Mouse (Mus musculus): Measurements from ENCODE around the gene Rbbp8nl. TPM values are rescaled to one million over a fixed set of nuclear protein-coding genes. Genes with fewer than 3 reads are reported as not detected.

Gene Rbbp8nl
- 3.7 and 5.9 TPM in 2 replicates for polyA plus RNA-seq (2015; fragmentation: Nextera tagmentation; extraction: Ambion mirVana)

GRCm38 (mm10) chr2:180289440-180290108 lies at the start of gene Rbbp8nl:
Gene Rbbp8nl, minus strand, starts transcription at chr2:180289879.
- H3K4me3 ChIP-seq (replicated peaks; ENCODE audit: low read length), result peak within 1 kb of the TSS; percentile 39
- H3K27ac ChIP-seq (ENCODE audit: low read length), result peak within 1 kb of the TSS; percentile 90
- H3K36me3 ChIP-seq (ENCODE audit: control insufficient read depth, insufficient read depth, low read length), result no peaks in the 10 kb centered on the region
- H3K4me1 ChIP-seq (ENCODE audit: control insufficient read depth, insufficient read depth, low read length), result peaks cover 21% of the 10 kb centered on the region
- H3K9me3 ChIP-seq (replicated peaks; ENCODE audit: control insufficient read depth, low read length), result no peaks in the 10 kb centered on the region
- H3K4me2 ChIP-seq (ENCODE audit: low read depth, low read length), result peak within 1 kb of the TSS; percentile 44
- WGBS, result 35% methylated on average over 16 of the region's 16 CpGs
- H3K9ac ChIP-seq (ENCODE audit: low read length), result peak within 1 kb of the TSS; percentile 63
- H3K27me3 ChIP-seq (ENCODE audit: control insufficient read depth, insufficient read depth, low read length), result no peaks in the 10 kb centered on the region
- ATAC-seq (ENCODE audit: insufficient read depth, low FRiP score), result peak; percentile 85

GRCm38 (mm10) chr2:180334551-180334986 lies 44.9 kb upstream of the Rbbp8nl start, which contains the start of gene Gata5:
Gene Gata5, minus strand, starts transcription at chr2:180334699.
- H3K9ac ChIP-seq (ENCODE audit: low read length), result peak within 1 kb of the TSS; percentile 74
- peak within 1 kb of the TSS; percentile 63 for H3K4me2 ChIP-seq (ENCODE audit: low read depth, low read length)
- H3K27ac ChIP-seq (ENCODE audit: low read length), result peak within 1 kb of the TSS; percentile 70
- ATAC-seq (ENCODE audit: insufficient read depth, low FRiP score), result peak; percentile 86
- H3K4me3 ChIP-seq (replicated peaks; ENCODE audit: low read length), result peak within 1 kb of the TSS; percentile 49
- peaks cover 7% of the 10 kb centered on the region; the same call in 1 of the 2 replicates for H3K4me1 ChIP-seq (ENCODE audit: control insufficient read depth, insufficient read depth, low read length)
- H3K9me3 ChIP-seq (replicated peaks; ENCODE audit: control insufficient read depth, low read length), result no peaks in the 10 kb centered on the region
- under 1% methylated on average over 33 of the region's 33 CpGs for WGBS
- H3K27me3 ChIP-seq (ENCODE audit: control insufficient read depth, insufficient read depth, low read length), result peaks cover 38% of the 10 kb centered on the region
- H3K36me3 ChIP-seq (ENCODE audit: control insufficient read depth, insufficient read depth, low read length), result no peaks in the 10 kb centered on the region

GRCm38 (mm10) chr2:180333778-180334550 lies 44.3 kb upstream of the Rbbp8nl start:
- ATAC-seq (ENCODE audit: insufficient read depth, low FRiP score), result peak; percentile 12; the same call in 1 of the 2 replicates
- 1% methylated on average over 69 of the region's 69 CpGs for WGBS
- Histone ChIP-seq H3K4me1 (ENCODE audit: control insufficient read depth, insufficient read depth, low read length) (peaks cover 7% of the 10 kb centered on the region; the same call in 1 of the 2 replicates), H3K9me3 (replicated peaks; ENCODE audit: control insufficient read depth, low read length) (no peaks in the 10 kb centered on the region), H3K9ac (ENCODE audit: low read length) (peak overlapping the region; percentile 74), H3K36me3 (ENCODE audit: control insufficient read depth, insufficient read depth, low read length) (no peaks in the 10 kb centered on the region), H3K4me3 (replicated peaks; ENCODE audit: low read length) (peak overlapping the region; percentile 49), H3K27me3 (ENCODE audit: control insufficient read depth, insufficient read depth, low read length) (peaks cover 38% of the 10 kb centered on the region), H3K4me2 (ENCODE audit: low read depth, low read length) (peak overlapping the region; percentile 63), H3K27ac (ENCODE audit: low read length) (peak overlapping the region; percentile 70)

- no peak overlapping the region for H3K4me2 ChIP-seq (ENCODE audit: low read depth, low read length)
These were observed 39.8 kb upstream of the Rbbp8nl start for GRCm38 (mm10) chr2:180329466-180329865.

GRCm38 (mm10) chr2:180322674-180323355 lies 33.1 kb upstream of the Rbbp8nl start:
- Histone ChIP-seq H3K4me1 (ENCODE audit: control insufficient read depth, insufficient read depth, low read length) (peaks cover 10% of the 10 kb centered on the region), H3K27me3 (ENCODE audit: control insufficient read depth, insufficient read depth, low read length) (no peaks in the 10 kb centered on the region), H3K36me3 (ENCODE audit: control insufficient read depth, insufficient read depth, low read length) (no peaks in the 10 kb centered on the region), H3K4me2 (ENCODE audit: low read depth, low read length) (peak overlapping the region; percentile 25; the same call in 1 of the 2 replicates), H3K27ac (ENCODE audit: low read length) (0 out of 2 replicates have a peak overlapping the region, but pooled peaks have one; percentile 8), H3K4me3 (replicated peaks; ENCODE audit: low read length) (no peak overlapping the region), H3K9ac (ENCODE audit: low read length) (0 out of 2 replicates have a peak overlapping the region, but pooled peaks have one; percentile 16), H3K9me3 (replicated peaks; ENCODE audit: control insufficient read depth, low read length) (no peaks in the 10 kb centered on the region)
- WGBS, result 17% methylated on average over 14 of the region's 14 CpGs
- ATAC-seq (ENCODE audit: insufficient read depth, low FRiP score), result peak; percentile 74; the same call in 1 of the 2 replicates

More at GRCm38 (mm10) chr2:180329466-180329865, 39.8 kb upstream of the Rbbp8nl start:
- Histone ChIP-seq H3K27me3 (ENCODE audit: control insufficient read depth, insufficient read depth, low read length) (peaks cover 21% of the 10 kb centered on the region), H3K36me3 (ENCODE audit: control insufficient read depth, insufficient read depth, low read length) (no peaks in the 10 kb centered on the region), H3K4me1 (ENCODE audit: control insufficient read depth, insufficient read depth, low read length) (peaks cover 2% of the 10 kb centered on the region; the same call in 1 of the 2 replicates), H3K4me3 (replicated peaks; ENCODE audit: low read length) (no peak overlapping the region), H3K27ac (ENCODE audit: low read length) (no peak overlapping the region), H3K9me3 (replicated peaks; ENCODE audit: control insufficient read depth, low read length) (no peaks in the 10 kb centered on the region), H3K9ac (ENCODE audit: low read length) (no peak overlapping the region)
- 89% methylated on average over 1 of the region's 1 CpGs for WGBS
- ATAC-seq (ENCODE audit: insufficient read depth, low FRiP score), result no peak

GRCm38 (mm10) chr2:180320216-180320615 lies 30.5 kb upstream of the Rbbp8nl start:
- Histone ChIP-seq H3K9me3 (replicated peaks; ENCODE audit: control insufficient read depth, low read length) (no peaks in the 10 kb centered on the region), H3K9ac (ENCODE audit: low read length) (no peak overlapping the region), H3K27me3 (ENCODE audit: control insufficient read depth, insufficient read depth, low read length) (no peaks in the 10 kb centered on the region), H3K4me3 (replicated peaks; ENCODE audit: low read length) (no peak overlapping the region), H3K27ac (ENCODE audit: low read length) (no peak overlapping the region), H3K36me3 (ENCODE audit: control insufficient read depth, insufficient read depth, low read length) (no peaks in the 10 kb centered on the region), H3K4me2 (ENCODE audit: low read depth, low read length) (no peak overlapping the region), H3K4me1 (ENCODE audit: control insufficient read depth, insufficient read depth, low read length) (peaks cover 10% of the 10 kb centered on the region)
- WGBS, result 79% methylated on average over 4 of the region's 4 CpGs
- ATAC-seq (ENCODE audit: insufficient read depth, low FRiP score), result no peak

GRCm38 (mm10) chr2:180317591-180317990 lies 27.9 kb upstream of the Rbbp8nl start:
- Histone ChIP-seq H3K27me3 (ENCODE audit: control insufficient read depth, insufficient read depth, low read length) (no peaks in the 10 kb centered on the region), H3K9ac (ENCODE audit: low read length) (no peak overlapping the region; the same call in 1 of the 2 replicates), H3K27ac (ENCODE audit: low read length) (no peak overlapping the region), H3K9me3 (replicated peaks; ENCODE audit: control insufficient read depth, low read length) (no peaks in the 10 kb centered on the region), H3K4me3 (replicated peaks; ENCODE audit: low read length) (no peak overlapping the region), H3K36me3 (ENCODE audit: control insufficient read depth, insufficient read depth, low read length) (no peaks in the 10 kb centered on the region), H3K4me2 (ENCODE audit: low read depth, low read length) (no peak overlapping the region), H3K4me1 (ENCODE audit: control insufficient read depth, insufficient read depth, low read length) (peaks cover 3% of the 10 kb centered on the region)
- 78% methylated on average over 7 of the region's 7 CpGs for WGBS
- no peak for ATAC-seq (ENCODE audit: insufficient read depth, low FRiP score)

- H3K27ac ChIP-seq (ENCODE audit: low read length), result no peak overlapping the region
These were observed 24.6 kb upstream of the Rbbp8nl start for GRCm38 (mm10) chr2:180314292-180314691.

More at GRCm38 (mm10) chr2:180314292-180314691, 24.6 kb upstream of the Rbbp8nl start:
- H3K9ac ChIP-seq (ENCODE audit: low read length), result no peak overlapping the region
- ATAC-seq (ENCODE audit: insufficient read depth, low FRiP score), result no peak
- 82% methylated on average over 2 of the region's 2 CpGs for WGBS
- no peak overlapping the region for H3K4me3 ChIP-seq (replicated peaks; ENCODE audit: low read length)
- H3K36me3 ChIP-seq (ENCODE audit: control insufficient read depth, insufficient read depth, low read length), result no peaks in the 10 kb centered on the region
- H3K9me3 ChIP-seq (replicated peaks; ENCODE audit: control insufficient read depth, low read length), result no peaks in the 10 kb centered on the region
- no peak overlapping the region for H3K4me2 ChIP-seq (ENCODE audit: low read depth, low read length)
- no peaks in the 10 kb centered on the region for H3K27me3 ChIP-seq (ENCODE audit: control insufficient read depth, insufficient read depth, low read length)
- no peaks in the 10 kb centered on the region for H3K4me1 ChIP-seq (ENCODE audit: control insufficient read depth, insufficient read depth, low read length)

Measured in stomach, embryonic 16.5 days (tissue).